ENCODE assay signal across 21 mouse cellular contexts in the genomic region with DNA sequence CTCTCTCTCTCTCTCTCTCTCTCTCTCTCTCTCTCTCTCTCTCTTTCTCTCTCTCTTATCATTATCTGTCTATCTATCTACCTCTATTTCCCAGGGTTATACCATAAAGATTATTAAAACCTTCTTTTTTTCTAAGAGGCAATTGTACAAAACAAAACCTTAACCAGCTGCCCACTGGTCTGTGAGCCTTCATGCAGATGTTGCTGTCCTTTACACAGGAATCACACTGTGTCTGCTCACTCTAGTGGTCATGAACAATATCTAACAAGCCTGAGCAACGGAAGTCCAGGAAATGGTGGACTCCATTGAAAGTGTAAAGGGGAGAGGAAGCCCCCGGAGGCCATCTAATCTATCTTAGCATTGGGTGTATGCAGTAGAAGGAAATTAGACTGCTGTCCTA.
DNase-seq lines count a peak whose midpoint lies in the region; ATAC-seq lines count a peak whose summit lies in the region.
"Had no signal": no experiment of that assay in that cellular context is flagged by ENCODE, and none has a peak within 500 bp of the region (broad histone marks: within the 10 kb centered on the region; RNA-seq: fewer than 3 reads in every experiment).

No protein-coding gene starts in this region.

- H3K27ac ChIP-seq in hindbrain, embryonic 10.5 days = 0 out of 2 replicates have a peak overlapping the region, but pooled peaks have one; percentile 23
- no peak overlapping the region for H3K27ac ChIP-seq in hindbrain, embryonic 13.5 days
- H3K27ac ChIP-seq in midbrain, embryonic 10.5 days (replicated peaks) = peak overlapping the region; percentile 87
- no peak overlapping the region for H3K27ac ChIP-seq in midbrain, embryonic 15.5 days
- H3K27ac ChIP-seq in forebrain, embryonic 12.5 days = no peak overlapping the region
- H3K27ac ChIP-seq: embryonic facial prominence, embryonic 13.5 days; embryonic facial prominence, embryonic 15.5 days; forebrain, embryonic 10.5 days had no signal

- H3K27me3 ChIP-seq in hindbrain, embryonic 10.5 days (ENCODE audit: insufficient read depth, poor library complexity, severe bottlenecking) = no peaks in the 10 kb centered on the region
- H3K27me3 ChIP-seq in hindbrain, embryonic 13.5 days = no peaks in the 10 kb centered on the region
- no peaks in the 10 kb centered on the region for H3K27me3 ChIP-seq in midbrain, embryonic 10.5 days (ENCODE audit: low read depth, poor library complexity, severe bottlenecking)
- no peaks in the 10 kb centered on the region for H3K27me3 ChIP-seq in midbrain, embryonic 15.5 days (replicated peaks)
- 0 out of 2 replicates have a peak, but pooled peaks cover 4% of the 10 kb centered on the region for H3K27me3 ChIP-seq in forebrain, embryonic 12.5 days
- H3K27me3 ChIP-seq: embryonic facial prominence, embryonic 13.5 days; embryonic facial prominence, embryonic 15.5 days had no signal

- no peak overlapping the region for H3K4me2 ChIP-seq in hindbrain, embryonic 13.5 days
- H3K4me2 ChIP-seq in midbrain, embryonic 15.5 days = no peak overlapping the region
- no peak overlapping the region for H3K4me2 ChIP-seq in forebrain, embryonic 12.5 days
- H3K4me2 ChIP-seq: embryonic facial prominence, embryonic 13.5 days; embryonic facial prominence, embryonic 15.5 days had no signal

- no peaks in the 10 kb centered on the region for H3K9me3 ChIP-seq in hindbrain, embryonic 10.5 days
- H3K9me3 ChIP-seq in hindbrain, embryonic 13.5 days = no peaks in the 10 kb centered on the region
- H3K9me3 ChIP-seq in midbrain, embryonic 10.5 days (replicated peaks) = no peaks in the 10 kb centered on the region
- no peaks in the 10 kb centered on the region for H3K9me3 ChIP-seq in midbrain, embryonic 15.5 days
- no peaks in the 10 kb centered on the region for H3K9me3 ChIP-seq in forebrain, embryonic 12.5 days
- H3K9me3 ChIP-seq: embryonic facial prominence, embryonic 13.5 days; embryonic facial prominence, embryonic 15.5 days; forebrain, embryonic 10.5 days had no signal

- 41% methylated on average over 2 of the region's 2 CpGs for WGBS in hindbrain, embryonic 10.5 days
- WGBS in hindbrain, embryonic 13.5 days = 42% methylated on average over 2 of the region's 2 CpGs
- WGBS in midbrain, embryonic 10.5 days = 54% methylated on average over 2 of the region's 2 CpGs
- WGBS in midbrain, embryonic 15.5 days = 33% methylated on average over 2 of the region's 2 CpGs
- WGBS in forebrain, embryonic 12.5 days = 53% methylated on average over 2 of the region's 2 CpGs

- DNase-seq in hindbrain, embryonic 10.5 days (ENCODE audit: low spot score) = no peak
- no peak for DNase-seq in midbrain, embryonic 10.5 days (ENCODE audit: low spot score)
- DNase-seq: adrenal gland, adult 2 months; adrenal gland, postnatal 10 days; adrenal gland, postnatal 25 days; B cell, adult 2 months; cerebellum, adult 11 months; cerebellum, adult 18-20 months; cerebellum, adult 8-10 months; cerebellum, adult 9-11 months; cerebellum, postnatal 36 days; embryo, embryonic 11 days had no signal

- no peaks in the 10 kb centered on the region for H3K36me3 ChIP-seq in hindbrain, embryonic 10.5 days
- H3K36me3 ChIP-seq in hindbrain, embryonic 13.5 days = no peaks in the 10 kb centered on the region
- H3K36me3 ChIP-seq in midbrain, embryonic 10.5 days = no peaks in the 10 kb centered on the region
- H3K36me3 ChIP-seq in midbrain, embryonic 15.5 days (replicated peaks) = no peaks in the 10 kb centered on the region
- no peaks in the 10 kb centered on the region for H3K36me3 ChIP-seq in forebrain, embryonic 12.5 days (replicated peaks)
- H3K36me3 ChIP-seq: embryonic facial prominence, embryonic 13.5 days; embryonic facial prominence, embryonic 15.5 days; forebrain, embryonic 10.5 days had no signal

- ATAC-seq in hindbrain, embryonic 13.5 days (ENCODE audit: low FRiP score) = no peak
- no peak for ATAC-seq in midbrain, embryonic 15.5 days (replicated peaks)
- ATAC-seq in forebrain, embryonic 12.5 days (ENCODE audit: low FRiP score) = no peak
- ATAC-seq: forebrain, embryonic 14.5 days; forebrain, embryonic 16.5 days had no signal

- H3K4me3 ChIP-seq in hindbrain, embryonic 10.5 days = no peak overlapping the region
- H3K4me3 ChIP-seq in hindbrain, embryonic 13.5 days = no peak overlapping the region
- no peak overlapping the region for H3K4me3 ChIP-seq in midbrain, embryonic 10.5 days
- no peak overlapping the region for H3K4me3 ChIP-seq in midbrain, embryonic 15.5 days
- no peak overlapping the region for H3K4me3 ChIP-seq in forebrain, embryonic 12.5 days (replicated peaks)
- H3K4me3 ChIP-seq: embryonic facial prominence, embryonic 13.5 days; embryonic facial prominence, embryonic 15.5 days; erythroblast, embryonic 14.5 days; forebrain, embryonic 10.5 days had no signal

- peaks cover 49% of the 10 kb centered on the region for H3K4me1 ChIP-seq in hindbrain, embryonic 10.5 days (replicated peaks)
- peaks cover 27% of the 10 kb centered on the region for H3K4me1 ChIP-seq in hindbrain, embryonic 13.5 days (replicated peaks)
- H3K4me1 ChIP-seq in midbrain, embryonic 10.5 days = peaks cover 79% of the 10 kb centered on the region
- H3K4me1 ChIP-seq in midbrain, embryonic 15.5 days = peaks cover 29% of the 10 kb centered on the region
- H3K4me1 ChIP-seq in forebrain, embryonic 12.5 days = peaks cover 47% of the 10 kb centered on the region

- H3K9ac ChIP-seq in hindbrain, embryonic 13.5 days = no peak overlapping the region
- no peak overlapping the region for H3K9ac ChIP-seq in midbrain, embryonic 15.5 days
- H3K9ac ChIP-seq in forebrain, embryonic 12.5 days = no peak overlapping the region
- H3K9ac ChIP-seq: embryonic facial prominence, embryonic 13.5 days; embryonic facial prominence, embryonic 15.5 days had no signal

Comparison
In these comparisons a context has a peak if more than half of its experiments do, and no peak if none do; other contexts are left out.
1. H3K27ac ChIP-seq: peak in hindbrain, embryonic 10.5 days (single experiment) and midbrain, embryonic 10.5 days (single experiment); none in hindbrain, embryonic 13.5 days (single experiment), midbrain, embryonic 15.5 days (single experiment) and forebrain, embryonic 12.5 days (single experiment).